Mouse (Mus musculus) embryonic stem cell, embryonic (primary cell): ENCODE results near the gene Fam78a.

Experiments used
- CTCF ChIA-PET, 4 experiments: fragments of 300-600 bp in 2 of 4; fragments of 350-600 bp in 2 of 4; sonication (Branson Sonifier 250); formaldehyde crosslinking; loops; one replicate each; lab custom pipeline; 2022; ENCODE audit warnings: inconsistent platforms in 2 of 4; lab: Charles Lee
- POLR2A ChIA-PET, 4 experiments: fragments of 300-600 bp in 2 of 4; fragments of 350-600 bp in 2 of 4; sonication (Branson Sonifier 250); formaldehyde crosslinking; loops; one replicate each; lab custom pipeline; 2022; ENCODE audit warnings: antibody characterized with exemption in 4 of 4, inconsistent platforms in 1 of 4; lab: Charles Lee

The Fam78a gene

DNA sequence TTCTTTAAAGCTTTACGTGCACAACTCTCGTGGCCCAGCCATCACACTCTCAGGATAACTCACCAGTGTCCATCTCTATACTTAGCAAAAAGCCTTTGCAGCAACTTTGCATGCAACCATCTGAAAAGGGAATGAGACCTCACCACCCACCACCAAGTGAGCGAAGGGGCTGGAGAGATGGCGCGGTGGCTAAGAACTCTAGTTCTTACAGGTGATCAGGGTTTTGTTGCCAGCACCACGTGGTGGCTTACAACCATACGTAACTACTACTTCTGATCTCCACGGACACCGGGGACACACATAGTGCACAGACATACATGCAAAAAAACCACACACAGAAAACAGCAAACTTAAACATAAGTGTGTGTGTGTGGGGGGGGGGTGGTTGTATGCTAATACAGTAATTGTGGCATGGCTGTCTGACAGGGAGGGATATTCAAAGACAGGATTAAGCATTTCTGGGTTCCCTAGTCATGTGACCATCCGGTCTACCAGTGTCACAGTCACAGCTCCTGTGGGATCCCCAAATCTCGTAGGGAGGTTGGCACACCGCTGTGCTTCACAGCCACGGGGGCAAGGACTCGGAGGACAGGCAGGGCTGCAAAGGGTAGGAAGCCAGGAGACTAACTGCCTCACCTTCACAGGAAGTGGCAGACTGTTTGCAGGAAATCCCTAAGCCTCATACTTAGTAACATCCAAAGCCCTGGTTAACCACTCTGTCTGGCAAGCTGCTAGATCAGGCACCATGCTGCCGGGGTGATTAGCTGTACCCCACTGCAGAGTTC lies 21.8 kb downstream of the Fam78a start:
- POLR2A ChIA-PET = interaction anchor here in 3 of 4 experiments (0.6 to 2.9 kb wide), 4 partner anchors 10 to 124 kb away, joined by 3 to 9 read pairs (median 6); no protein-coding TSS in a partner anchor
- CTCF ChIA-PET = no interaction called here

DNA sequence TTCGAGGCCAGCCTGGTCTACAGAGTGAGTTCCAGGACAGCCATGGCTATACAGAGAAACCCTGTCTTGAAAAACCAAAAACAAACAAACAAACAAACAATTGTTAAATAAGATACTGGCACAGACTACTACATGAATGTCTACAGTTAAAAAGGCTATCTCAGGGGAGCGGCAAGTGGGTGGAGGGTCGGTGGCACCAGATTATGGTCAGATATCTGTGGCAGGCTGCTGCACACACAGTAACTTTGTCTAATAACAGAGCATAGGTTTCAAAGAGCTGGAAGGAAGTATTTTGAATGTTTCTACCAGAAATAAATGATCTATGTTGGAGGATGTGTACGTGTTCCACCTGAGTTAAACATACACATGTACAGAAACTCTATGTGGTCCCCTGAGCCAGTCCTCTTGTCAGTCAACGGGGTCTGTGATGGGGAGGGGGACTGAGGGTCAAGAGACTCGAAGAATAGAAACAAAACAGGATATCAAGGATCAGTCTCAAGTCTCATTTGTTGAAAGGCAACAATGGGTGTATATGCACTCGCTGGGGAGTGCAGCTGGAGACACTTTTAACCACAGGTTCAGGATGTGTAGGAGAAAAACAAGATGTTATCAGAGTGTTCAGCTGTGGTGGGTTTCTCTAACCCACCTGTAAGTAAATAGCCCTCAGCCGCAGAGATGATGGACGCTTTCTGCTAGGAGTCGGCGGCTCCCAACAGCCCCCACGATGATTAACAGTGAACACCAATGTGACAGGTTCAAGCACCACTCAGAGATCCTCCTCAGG lies 22.7 kb downstream of the Fam78a start:
- POLR2A ChIA-PET = interaction anchor here in 1 of 4 experiments (1.3 kb wide), 1 partner anchor 168 kb away, joined by 3 read pairs; no protein-coding TSS in a partner anchor
- CTCF ChIA-PET = no interaction called here

DNA sequence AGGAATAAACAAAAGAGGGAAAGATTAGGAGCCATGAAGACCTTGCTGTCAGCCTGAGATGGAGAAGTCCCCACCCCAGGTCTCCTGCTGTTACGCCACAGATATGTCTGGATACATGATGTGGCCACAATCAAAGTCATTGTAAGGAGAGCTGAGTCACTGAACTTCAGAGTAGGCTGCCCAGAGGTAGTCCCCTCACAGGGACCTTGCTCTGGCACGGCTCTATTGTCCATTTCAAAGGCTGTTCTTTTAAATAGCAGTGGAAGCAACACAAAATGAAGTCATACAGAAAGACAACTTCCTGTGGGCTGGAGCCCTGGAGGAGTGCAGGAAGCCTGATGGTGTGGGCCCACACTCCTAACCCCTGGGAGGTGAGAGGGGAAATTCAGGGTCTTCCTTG lies 23.5 kb downstream of the Fam78a start:
- ChIA-PET POLR2A (interaction anchor here in 1 of 4 experiments (1.3 kb wide), 1 partner anchor 167 kb away, joined by 3 read pairs; no protein-coding TSS in a partner anchor), CTCF (interaction anchor here in 1 of 4 experiments (0.6 kb wide), 1 partner anchor 68 kb away, joined by 4 read pairs; no protein-coding TSS in a partner anchor)

DNA sequence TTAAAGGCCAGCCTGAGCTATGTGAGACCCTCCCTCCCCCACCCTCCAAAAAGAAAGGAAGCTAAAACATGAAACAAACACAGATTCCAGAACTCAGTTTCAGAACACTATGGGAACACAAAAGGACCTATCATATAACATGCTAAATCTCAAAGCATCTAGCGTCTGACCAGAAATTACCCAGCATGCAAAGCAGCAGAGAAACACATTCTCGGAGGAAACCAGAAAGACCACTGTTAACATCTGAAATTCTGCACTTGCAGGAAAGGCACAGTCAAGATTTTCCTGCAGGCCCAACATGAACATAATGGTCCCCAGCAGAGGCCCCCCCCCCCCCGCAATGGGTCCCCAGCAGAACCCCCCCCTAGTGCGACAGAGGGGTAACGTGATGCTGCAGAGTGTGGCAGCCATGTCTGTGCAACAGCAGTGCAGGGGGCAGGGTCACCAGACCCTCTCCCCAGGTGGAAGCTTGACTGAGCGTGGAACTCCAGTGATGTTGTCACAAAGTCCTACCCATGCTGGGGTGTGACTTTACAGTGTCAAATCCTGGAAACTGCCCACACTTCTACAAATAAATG lies 24.3 kb downstream of the Fam78a start:
- CTCF ChIA-PET = interaction anchor here in 2 of 4 experiments (0.6 to 1.2 kb wide), 3 partner anchors 43 to 362 kb away, joined by 3 to 4 read pairs (median 4); no protein-coding TSS in a partner anchor

DNA sequence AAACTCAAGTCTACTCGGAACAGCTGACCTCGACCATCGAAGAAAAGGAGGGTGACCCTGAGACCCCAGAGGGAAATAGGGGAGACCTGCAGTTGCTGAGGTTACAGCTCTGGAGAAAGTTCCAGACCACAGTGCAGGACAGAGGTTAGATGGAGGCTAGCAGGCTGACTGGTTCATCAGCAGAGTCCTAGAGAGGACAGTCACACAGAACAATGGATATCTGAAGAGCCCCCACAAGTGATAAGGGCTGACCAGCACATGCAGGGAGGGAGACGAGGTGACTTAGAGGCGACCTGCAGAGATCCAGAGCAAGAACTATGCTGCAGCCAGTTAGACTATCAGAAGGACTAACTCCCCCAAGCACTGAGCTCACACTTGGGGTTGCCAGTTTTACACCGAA lies 25.0 kb downstream of the Fam78a start:
- ChIA-PET CTCF (interaction anchor here in 2 of 4 experiments (0.6 to 1.2 kb wide), 3 partner anchors 39 to 223 kb away, joined by 3 to 4 read pairs (median 4); no protein-coding TSS in a partner anchor), POLR2A (interaction anchor here in 2 of 4 experiments (0.5 to 1.6 kb wide), 10 partner anchors 8 to 488 kb away, joined by 3 to 8 read pairs (median 3); partner anchors contain the start of gene Nup214 (in 1 of the 2))

More for the DNA sequence above, 24.3 kb downstream of the Fam78a start:
- POLR2A ChIA-PET = interaction anchor here in 2 of 4 experiments (0.6 to 1.6 kb wide), 4 partner anchors 8 to 489 kb away, joined by 3 to 5 read pairs (median 4); no protein-coding TSS in a partner anchor

DNA sequence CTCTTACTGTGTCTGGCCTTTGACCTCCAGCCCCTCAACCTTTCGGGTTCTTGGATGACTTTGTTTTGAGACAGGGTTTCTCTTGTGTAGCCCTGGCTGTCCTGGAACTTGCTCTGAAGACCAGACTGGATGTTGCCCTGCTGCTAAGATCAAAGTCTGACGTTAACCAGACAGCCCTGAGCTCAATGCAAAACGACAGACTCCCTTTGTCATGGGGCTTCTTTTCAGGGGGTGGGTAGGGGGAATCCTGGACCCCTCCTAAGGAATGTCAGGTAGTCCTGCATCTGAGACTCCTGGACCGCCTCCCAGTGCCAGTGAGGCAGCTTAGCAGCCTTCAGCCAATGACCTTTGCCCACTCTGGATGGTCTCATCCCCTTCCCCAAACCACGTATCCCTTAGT lies 25.9 kb downstream of the Fam78a start:
- ChIA-PET POLR2A (interaction anchor here in 2 of 4 experiments (0.6 to 1.3 kb wide), 9 partner anchors 10 to 425 kb away, joined by 3 to 8 read pairs (median 3); partner anchors contain the start of gene Nup214 (in 1 of the 2)), CTCF (interaction anchor here in 1 of 4 experiments (0.6 to 1.0 kb wide), 2 partner anchors 9 to 224 kb away, joined by 3 to 4 read pairs; no protein-coding TSS in a partner anchor)

DNA sequence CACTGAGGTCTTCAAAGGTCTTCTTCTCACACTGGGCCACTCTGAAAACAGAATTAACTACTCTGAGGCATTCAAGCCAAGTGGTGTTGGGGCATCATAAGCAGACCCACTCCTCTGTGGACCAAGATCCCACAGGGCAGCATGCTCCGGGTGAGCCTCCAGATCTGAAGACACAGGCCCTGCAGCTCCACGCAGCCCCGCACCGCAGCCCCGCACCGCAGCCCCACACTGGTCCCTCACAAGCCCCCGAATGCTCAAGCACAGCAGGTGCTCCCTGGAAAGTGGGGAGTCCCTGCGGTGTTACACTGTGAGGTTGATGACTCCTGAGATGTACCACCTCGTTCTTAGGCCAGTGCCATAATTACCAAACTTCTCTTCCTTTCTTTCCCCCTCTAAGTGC lies 26.4 kb downstream of the Fam78a start:
- ChIA-PET POLR2A (interaction anchor here in 2 of 4 experiments (0.6 to 1.7 kb wide), 8 partner anchors 13 to 382 kb away, joined by 3 to 5 read pairs (median 3); partner anchors contain the start of gene Nup214 (in 1 of the 2)), CTCF (interaction anchor here in 2 of 4 experiments (0.6 kb wide), 2 partner anchors 8 to 93 kb away, joined by 3 read pairs; no protein-coding TSS in a partner anchor)

DNA sequence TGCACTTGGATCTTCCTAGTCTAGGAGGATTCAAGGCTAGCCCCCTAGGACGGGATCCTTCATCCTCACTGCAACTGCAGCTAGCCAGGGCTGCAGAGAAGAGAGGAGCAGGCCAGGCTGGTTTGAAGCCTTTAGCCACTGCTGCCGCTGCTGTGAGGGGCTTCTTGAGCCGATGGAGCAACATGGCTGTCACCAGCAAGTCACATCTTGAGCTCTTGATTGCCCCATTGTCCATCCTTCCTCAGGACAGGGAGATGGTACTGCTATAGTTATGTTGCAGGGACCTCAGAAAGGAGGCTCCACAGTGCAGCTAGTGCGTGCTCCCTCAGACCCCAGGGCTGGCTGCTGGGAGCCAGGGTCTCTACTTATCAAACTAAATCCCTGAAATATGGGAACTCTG lies 26.9 kb downstream of the Fam78a start:
- ChIA-PET CTCF (interaction anchor here in 2 of 4 experiments (0.6 kb wide), 2 partner anchors 93 to 235 kb away, joined by 3 read pairs; no protein-coding TSS in a partner anchor), POLR2A (interaction anchor here in 2 of 4 experiments (0.6 to 1.7 kb wide), 5 partner anchors 14 to 50 kb away, joined by 3 to 5 read pairs (median 3); no protein-coding TSS in a partner anchor)

DNA sequence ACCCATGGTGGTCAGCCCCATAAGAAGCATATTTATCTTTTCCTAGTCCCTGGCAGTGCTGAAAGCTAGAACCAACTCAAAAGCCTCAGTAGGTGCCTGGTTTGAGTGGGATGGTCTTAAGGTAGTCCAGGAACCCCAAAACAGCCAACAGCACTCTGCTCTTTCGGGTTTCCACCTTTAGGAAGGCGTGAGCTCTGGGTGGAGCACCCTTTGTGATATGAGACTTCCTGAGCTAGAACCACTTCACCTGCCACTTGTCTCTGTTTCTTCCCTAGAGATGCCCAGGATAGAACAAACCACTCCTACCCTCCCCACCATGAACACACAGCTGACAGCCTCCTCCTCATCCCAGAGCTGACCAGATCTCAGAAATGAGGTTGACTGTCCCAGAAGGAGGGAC lies 27.3 kb downstream of the Fam78a start:
- POLR2A ChIA-PET = interaction anchor here in 2 of 4 experiments (0.6 to 1.7 kb wide), 5 partner anchors 14 to 49 kb away, joined by 3 to 5 read pairs (median 3); no protein-coding TSS in a partner anchor
- CTCF ChIA-PET = interaction anchor here in 1 of 4 experiments (0.6 kb wide), 1 partner anchor 234 kb away, joined by 3 read pairs; no protein-coding TSS in a partner anchor

DNA sequence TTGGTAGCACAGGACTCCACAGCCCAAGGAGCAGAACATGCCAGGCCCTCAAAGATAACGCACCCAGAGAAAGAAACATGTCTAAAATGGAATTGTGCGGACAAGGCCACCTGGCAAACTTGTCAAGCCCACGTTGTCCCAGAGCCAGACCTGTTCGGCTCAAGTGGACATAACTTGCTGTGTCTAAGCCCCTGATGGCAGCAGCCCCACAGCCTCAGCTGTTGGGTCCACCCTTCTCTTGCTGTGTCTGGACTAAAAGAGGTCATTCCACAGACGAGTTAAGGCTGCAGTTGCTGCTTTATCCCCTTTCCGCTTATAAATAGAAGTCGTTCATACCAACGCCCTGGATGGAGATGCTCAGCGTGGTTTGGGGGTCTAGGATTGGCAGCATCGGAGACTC lies 28.1 kb downstream of the Fam78a start:
- ChIA-PET POLR2A (no interaction called here), CTCF (no interaction called here)

DNA sequence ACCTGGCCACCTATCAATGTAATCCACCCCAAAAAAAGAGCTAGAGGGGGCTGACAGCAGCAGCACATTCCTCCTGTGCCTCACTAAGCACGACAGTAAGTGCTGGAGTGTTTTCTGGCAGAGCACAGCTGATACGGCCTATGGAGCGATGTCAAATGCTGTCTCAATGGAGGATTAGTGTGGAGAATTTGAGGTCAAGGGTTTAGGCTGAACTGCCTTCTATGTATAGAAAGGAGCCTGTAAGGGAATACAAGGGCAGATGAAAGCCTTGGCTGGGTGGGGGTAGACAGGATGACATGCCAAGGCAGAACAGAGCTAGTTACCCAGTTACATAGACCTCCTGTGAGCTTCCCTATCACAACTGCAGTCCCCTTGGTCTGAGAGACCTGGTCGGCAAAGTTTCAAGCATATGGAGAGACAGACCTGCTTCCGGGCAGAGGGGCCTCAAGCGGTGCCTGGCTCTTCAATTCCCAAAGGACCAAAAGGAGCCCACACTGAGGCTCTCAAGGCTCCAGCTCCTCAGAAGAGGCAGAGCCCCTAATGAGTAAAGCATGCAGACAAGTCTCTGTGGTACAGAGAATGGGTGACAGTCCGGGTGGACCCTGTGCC lies 29.2 kb downstream of the Fam78a start:
- ChIA-PET POLR2A (interaction anchor here in 2 of 4 experiments (0.9 to 2.0 kb wide), 7 partner anchors 12 to 85 kb away, joined by 3 to 6 read pairs (median 3); partner anchors contain the start of gene Plpp7 (in 1 of the 2)), CTCF (interaction anchor here in 1 of 4 experiments (0.8 kb wide), 1 partner anchor 79 kb away, joined by 3 read pairs; no protein-coding TSS in a partner anchor)

DNA sequence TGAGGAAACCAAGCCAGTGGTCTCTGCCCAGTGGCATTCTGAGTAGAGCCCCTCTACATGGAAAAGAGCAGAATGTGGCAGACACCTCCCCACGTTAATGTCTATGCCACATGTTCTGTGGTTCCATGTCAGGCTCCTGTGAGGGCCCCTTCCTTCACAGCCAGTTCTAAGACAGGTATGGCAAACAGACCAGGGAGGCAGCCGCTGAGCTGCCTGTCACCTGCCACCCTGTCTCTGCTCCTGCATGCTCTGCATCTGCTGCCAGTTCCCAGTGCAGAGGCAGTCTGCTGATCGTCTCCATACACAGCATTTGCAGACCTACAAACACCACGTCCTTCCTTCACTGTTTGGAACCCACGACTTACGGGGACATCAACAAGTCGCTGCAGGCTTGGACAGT lies 32.2 kb downstream of the Fam78a start:
- ChIA-PET POLR2A (interaction anchor here in 1 of 4 experiments (0.9 to 2.5 kb wide), 3 partner anchors 14 to 49 kb away, joined by 4 to 7 read pairs (median 5); no protein-coding TSS in a partner anchor), CTCF (no interaction called here)

DNA sequence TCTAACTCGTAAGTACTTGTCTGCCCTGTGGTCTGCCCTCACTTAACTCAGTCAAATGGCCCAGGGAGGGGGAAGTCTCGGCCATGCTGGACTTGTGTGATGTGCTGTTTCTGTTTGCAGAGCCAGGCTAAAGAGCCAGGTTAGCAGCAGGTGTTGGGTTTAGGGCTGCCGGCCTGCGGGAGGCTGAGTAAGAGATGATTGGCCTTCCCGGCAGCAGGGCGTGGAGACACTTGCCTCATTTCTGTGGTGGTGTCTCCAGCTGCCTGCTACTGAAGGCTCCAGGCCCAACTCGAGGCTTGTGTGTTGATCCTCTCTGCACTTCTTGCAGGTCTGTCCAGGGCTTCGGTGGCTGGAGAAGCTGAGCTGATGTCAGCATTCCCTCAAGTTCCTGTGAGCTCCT lies 32.9 kb downstream of the Fam78a start:
- ChIA-PET POLR2A (interaction anchor here in 1 of 4 experiments (1.4 to 2.5 kb wide), 2 partner anchors 13 to 44 kb away, joined by 4 to 7 read pairs; no protein-coding TSS in a partner anchor), CTCF (no interaction called here)

DNA sequence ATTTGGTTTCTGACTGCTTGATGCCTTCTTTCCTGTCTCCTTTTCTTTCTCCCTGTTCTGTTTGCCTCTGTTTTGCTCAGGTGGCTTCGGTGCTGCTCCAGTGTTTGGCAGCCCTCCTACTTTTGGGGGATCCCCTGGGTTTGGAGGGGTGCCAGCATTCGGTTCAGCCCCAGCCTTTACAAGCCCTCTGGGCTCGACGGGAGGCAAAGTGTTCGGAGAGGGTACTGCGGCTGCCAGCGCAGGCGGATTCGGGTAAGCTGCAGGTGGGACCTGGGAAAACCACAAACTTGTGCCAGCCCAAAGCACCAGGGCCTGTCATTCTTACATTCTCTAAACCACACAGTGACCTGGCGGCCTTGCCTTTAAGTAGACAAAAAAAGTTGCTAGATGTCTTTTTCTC lies 37.3 kb downstream of the Fam78a start:
- ChIA-PET POLR2A (no interaction called here), CTCF (no interaction called here)

DNA sequence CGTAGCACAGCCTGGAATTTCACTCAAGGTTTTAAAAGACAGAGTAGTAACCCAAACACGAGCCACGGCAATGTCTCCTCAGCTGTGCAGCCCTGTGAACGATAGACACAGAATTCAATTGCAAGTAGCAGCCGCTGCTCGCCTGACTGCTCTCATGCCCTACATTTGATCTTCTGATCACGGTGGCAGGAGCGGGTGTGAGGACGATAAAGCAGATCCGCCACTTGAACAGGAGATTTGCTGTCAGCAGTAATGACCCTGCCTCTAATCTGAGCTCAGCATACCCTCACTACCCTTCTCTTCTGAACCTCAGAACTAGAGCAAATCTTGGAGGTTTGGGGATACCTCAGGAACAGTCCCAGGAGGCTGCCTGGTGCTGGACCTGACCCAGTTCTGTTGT lies 38.6 kb downstream of the Fam78a start:
- POLR2A ChIA-PET = interaction anchor here in 2 of 4 experiments (0.8 to 2.9 kb wide), 7 partner anchors 13 to 242 kb away, joined by 3 to 8 read pairs (median 3); partner anchors contain the start of genes Nup214 (in 1 of the 2) and Swi5 (in 1 of the 2)

DNA sequence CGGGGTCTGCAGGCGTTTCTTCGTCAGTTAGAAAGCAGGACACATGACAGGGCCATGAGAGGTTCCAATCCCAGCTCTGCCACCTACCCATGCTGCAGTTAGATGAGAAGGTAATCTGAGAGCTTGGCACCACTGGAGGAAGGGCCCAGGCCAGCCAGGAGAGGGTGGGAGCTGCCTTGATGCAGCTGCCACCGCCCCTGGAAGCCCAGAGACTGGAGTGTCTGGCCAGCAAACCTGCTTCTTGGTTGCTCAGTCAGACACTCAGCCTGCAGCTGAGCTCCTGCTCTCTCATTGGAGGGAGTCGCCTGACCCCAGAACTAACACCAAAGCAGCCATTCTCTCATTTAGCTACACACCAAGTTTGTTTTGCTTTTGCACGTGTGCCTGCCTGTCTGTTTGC lies 39.3 kb downstream of the Fam78a start:
- ChIA-PET CTCF (interaction anchor here in 2 of 4 experiments (1.1 to 1.3 kb wide), 3 partner anchors 35 to 88 kb away, joined by 3 to 4 read pairs (median 4); no protein-coding TSS in a partner anchor), POLR2A (interaction anchor here in 2 of 4 experiments (0.8 to 2.9 kb wide), 8 partner anchors 14 to 243 kb away, joined by 3 to 8 read pairs (median 4); partner anchors contain the start of genes Nup214 (in 1 of the 2) and Swi5 (in 1 of the 2))

More for the DNA sequence above, 38.6 kb downstream of the Fam78a start:
- CTCF ChIA-PET = interaction anchor here in 2 of 4 experiments (1.2 to 1.3 kb wide), 2 partner anchors 35 kb away, joined by 4 read pairs; no protein-coding TSS in a partner anchor
